Mouse (Mus musculus): ENCODE measurements around the gene Lmbrd1. TPM values are rescaled to one million over a fixed set of nuclear protein-coding genes. Genes with fewer than 3 reads are reported as not detected.
A peak's percentile ranks its signal among the peaks of the same experiment; 100 is the strongest.

Lmbrd1 gene
- polyA plus RNA-seq, 1 experiment from 2014 or later: 44.0 TPM

- Histone ChIP-seq H3K27ac (no peak overlapping the region), H3K36me3 (ENCODE audit: insufficient read depth, low read length) (no peaks in the 10 kb centered on the region), H3K4me1 (replicated peaks; ENCODE audit: insufficient read depth, low read length) (no peaks in the 10 kb centered on the region), H3K9ac (ENCODE audit: low read depth, low read length) (no peak overlapping the region), H3K9me3 (replicated peaks; ENCODE audit: low read length) (no peaks in the 10 kb centered on the region), H3K4me2 (ENCODE audit: low read length) (no peak overlapping the region), H3K27me3 (ENCODE audit: insufficient read depth, low read length) (no peaks in the 10 kb centered on the region), H3K4me3 (replicated peaks; ENCODE audit: low read depth, low read length) (no peak overlapping the region)
- ATAC-seq (replicated peaks; ENCODE audit: low FRiP score, low read depth) (no peak), DNase-seq (ENCODE audit: low spot score) (no peak)
- TF ChIP-seq CTCF (IDR thresholded peaks at IDR 0.05; ENCODE audit: low read depth): no peak
- WGBS: 78% methylated on average over 6 of the region's 6 CpGs
These were observed 25.4 kb downstream of the Lmbrd1 start for GRCm38 (mm10) chr1:24703821-24704220.

DNA sequence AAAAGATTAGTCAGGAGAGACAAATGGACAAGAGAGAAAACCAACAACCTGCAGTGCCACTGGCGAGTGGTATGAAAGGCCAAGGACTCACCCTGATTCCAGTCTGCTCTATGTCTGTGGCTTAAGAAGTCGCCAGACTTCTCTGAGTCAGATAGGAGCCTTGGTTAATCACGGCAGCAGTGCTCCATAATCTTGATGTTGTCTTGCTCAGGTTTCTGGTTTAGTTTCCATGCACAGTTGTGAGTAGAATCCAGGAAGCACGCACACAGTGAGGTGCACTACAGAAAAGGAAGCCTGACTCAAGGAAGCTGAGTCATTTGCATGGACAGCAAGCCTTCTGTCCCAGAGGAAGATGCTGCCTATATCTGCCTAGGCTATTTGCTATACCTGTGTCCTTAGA lies 37.9 kb downstream of the Lmbrd1 start:
- Histone ChIP-seq H3K4me2 (ENCODE audit: low read length) (no peak overlapping the region), H3K36me3 (ENCODE audit: insufficient read depth, low read length) (peaks cover 6% of the 10 kb centered on the region; the same call in 1 of the 2 replicates), H3K4me3 (replicated peaks; ENCODE audit: low read depth, low read length) (no peak overlapping the region), H3K9me3 (replicated peaks; ENCODE audit: low read length) (no peaks in the 10 kb centered on the region), H3K4me1 (replicated peaks; ENCODE audit: insufficient read depth, low read length) (no peaks in the 10 kb centered on the region), H3K27me3 (ENCODE audit: insufficient read depth, low read length) (no peaks in the 10 kb centered on the region), H3K9ac (ENCODE audit: low read depth, low read length) (no peak overlapping the region), H3K27ac (no peak overlapping the region)
- no peak for TF ChIP-seq CTCF (IDR thresholded peaks at IDR 0.05; ENCODE audit: low read depth)
- 89% methylated on average over 4 of the region's 4 CpGs for WGBS
- DNase-seq (ENCODE audit: low spot score): no peak
- no peak for ATAC-seq (replicated peaks; ENCODE audit: low FRiP score, low read depth)

DNA sequence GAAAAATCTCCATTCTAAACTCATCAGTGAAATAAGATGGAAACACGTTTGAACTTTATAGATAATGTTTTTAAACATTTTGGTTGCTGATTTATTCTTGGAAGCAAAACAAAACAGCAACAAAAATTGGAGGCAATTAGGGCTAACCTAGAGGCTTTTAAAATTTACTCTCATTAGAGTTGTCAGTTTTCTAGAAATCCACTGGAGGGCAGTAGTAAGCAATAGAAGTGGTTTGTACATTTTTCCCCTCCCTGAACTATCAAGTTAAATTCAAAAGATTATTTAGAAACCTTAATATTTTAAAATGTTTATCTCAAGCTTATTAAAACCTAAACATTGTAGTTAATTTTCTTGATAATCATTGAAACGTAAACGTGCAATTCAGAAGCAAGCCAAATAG lies 41.2 kb downstream of the Lmbrd1 start:
- no peak overlapping the region for H3K4me3 ChIP-seq (replicated peaks; ENCODE audit: low read depth, low read length)
- H3K36me3 ChIP-seq (ENCODE audit: insufficient read depth, low read length): peaks cover 4% of the 10 kb centered on the region; the same call in 1 of the 2 replicates
- no peaks in the 10 kb centered on the region for H3K4me1 ChIP-seq (replicated peaks; ENCODE audit: insufficient read depth, low read length)
- H3K9me3 ChIP-seq (replicated peaks; ENCODE audit: low read length): no peaks in the 10 kb centered on the region
- ATAC-seq (replicated peaks; ENCODE audit: low FRiP score, low read depth): no peak
- H3K27ac ChIP-seq: no peak overlapping the region
- WGBS: 67% methylated on average over 3 of the region's 3 CpGs
- peak; percentile 59 for TF ChIP-seq CTCF (IDR thresholded peaks at IDR 0.05; ENCODE audit: low read depth)
- DNase-seq (ENCODE audit: low spot score): peak; percentile 27
- H3K27me3 ChIP-seq (ENCODE audit: insufficient read depth, low read length): no peaks in the 10 kb centered on the region
- H3K9ac ChIP-seq (ENCODE audit: low read depth, low read length): no peak overlapping the region
- no peak overlapping the region for H3K4me2 ChIP-seq (ENCODE audit: low read length)

- no peaks in the 10 kb centered on the region for H3K9me3 ChIP-seq (replicated peaks; ENCODE audit: low read length)
- WGBS: 73% methylated on average over 1 of the region's 1 CpGs
- DNase-seq (ENCODE audit: low spot score) (no peak), ATAC-seq (replicated peaks; ENCODE audit: low FRiP score, low read depth) (no peak)
- no peak overlapping the region for H3K4me3 ChIP-seq (replicated peaks; ENCODE audit: low read depth, low read length)
- no peaks in the 10 kb centered on the region for H3K27me3 ChIP-seq (ENCODE audit: insufficient read depth, low read length)
- H3K4me1 ChIP-seq (replicated peaks; ENCODE audit: insufficient read depth, low read length): no peaks in the 10 kb centered on the region
- H3K27ac ChIP-seq: no peak overlapping the region
- no peak overlapping the region for H3K9ac ChIP-seq (ENCODE audit: low read depth, low read length)
- H3K4me2 ChIP-seq (ENCODE audit: low read length): no peak overlapping the region
- H3K36me3 ChIP-seq (ENCODE audit: insufficient read depth, low read length): peaks cover 4% of the 10 kb centered on the region; the same call in 1 of the 2 replicates
- TF ChIP-seq CTCF (IDR thresholded peaks at IDR 0.05; ENCODE audit: low read depth): no peak
These were observed 41.8 kb downstream of the Lmbrd1 start for GRCm38 (mm10) chr1:24720209-24720608.

- no peak for ATAC-seq (replicated peaks; ENCODE audit: low FRiP score, low read depth)
These were observed 51.4 kb downstream of the Lmbrd1 start for GRCm38 (mm10) chr1:24729784-24730183.

DNA sequence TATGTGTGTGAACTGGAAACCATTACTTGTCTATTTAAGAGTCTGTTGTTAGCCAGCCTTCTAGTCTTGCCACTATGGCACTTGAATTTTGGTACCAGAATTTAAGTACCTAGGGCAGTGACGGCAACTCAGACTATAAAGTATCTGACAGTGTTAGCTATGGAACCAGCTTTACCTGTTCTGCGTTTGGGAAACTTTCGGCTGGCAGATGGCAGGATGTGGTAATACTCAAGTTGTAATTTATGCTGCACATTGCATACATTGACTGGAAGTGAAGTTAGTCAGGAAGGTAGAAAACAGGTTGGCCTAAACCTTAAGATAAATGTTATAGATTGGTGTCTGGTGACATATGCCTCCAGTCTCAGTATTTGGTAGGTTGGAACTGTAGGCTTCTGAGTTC lies 53.9 kb downstream of the Lmbrd1 start:
- Histone ChIP-seq H3K9ac (ENCODE audit: low read depth, low read length) (no peak overlapping the region), H3K27ac (no peak overlapping the region), H3K4me1 (replicated peaks; ENCODE audit: insufficient read depth, low read length) (no peaks in the 10 kb centered on the region), H3K36me3 (ENCODE audit: insufficient read depth, low read length) (peaks cover 28% of the 10 kb centered on the region; the same call in 1 of the 2 replicates), H3K4me2 (ENCODE audit: low read length) (no peak overlapping the region), H3K4me3 (replicated peaks; ENCODE audit: low read depth, low read length) (no peak overlapping the region), H3K9me3 (replicated peaks; ENCODE audit: low read length) (no peaks in the 10 kb centered on the region), H3K27me3 (ENCODE audit: insufficient read depth, low read length) (no peaks in the 10 kb centered on the region)
- no peak for ATAC-seq (replicated peaks; ENCODE audit: low FRiP score, low read depth)
- no peak for TF ChIP-seq CTCF (IDR thresholded peaks at IDR 0.05; ENCODE audit: low read depth)
- DNase-seq (ENCODE audit: low spot score): no peak
- 97% methylated on average over 3 of the region's 3 CpGs for WGBS

More at GRCm38 (mm10) chr1:24729784-24730183, 51.4 kb downstream of the Lmbrd1 start:
- no peaks in the 10 kb centered on the region for H3K9me3 ChIP-seq (replicated peaks; ENCODE audit: low read length)
- H3K27ac ChIP-seq: no peak overlapping the region
- TF ChIP-seq CTCF (IDR thresholded peaks at IDR 0.05; ENCODE audit: low read depth): no peak
- H3K4me3 ChIP-seq (replicated peaks; ENCODE audit: low read depth, low read length): no peak overlapping the region
- peaks cover 28% of the 10 kb centered on the region; the same call in 1 of the 2 replicates for H3K36me3 ChIP-seq (ENCODE audit: insufficient read depth, low read length)
- no peak overlapping the region for H3K4me2 ChIP-seq (ENCODE audit: low read length)
- no peak overlapping the region for H3K9ac ChIP-seq (ENCODE audit: low read depth, low read length)
- no peaks in the 10 kb centered on the region for H3K4me1 ChIP-seq (replicated peaks; ENCODE audit: insufficient read depth, low read length)
- 91% methylated on average over 11 of the region's 11 CpGs for WGBS
- no peaks in the 10 kb centered on the region for H3K27me3 ChIP-seq (ENCODE audit: insufficient read depth, low read length)
- no peak for DNase-seq (ENCODE audit: low spot score)

DNA sequence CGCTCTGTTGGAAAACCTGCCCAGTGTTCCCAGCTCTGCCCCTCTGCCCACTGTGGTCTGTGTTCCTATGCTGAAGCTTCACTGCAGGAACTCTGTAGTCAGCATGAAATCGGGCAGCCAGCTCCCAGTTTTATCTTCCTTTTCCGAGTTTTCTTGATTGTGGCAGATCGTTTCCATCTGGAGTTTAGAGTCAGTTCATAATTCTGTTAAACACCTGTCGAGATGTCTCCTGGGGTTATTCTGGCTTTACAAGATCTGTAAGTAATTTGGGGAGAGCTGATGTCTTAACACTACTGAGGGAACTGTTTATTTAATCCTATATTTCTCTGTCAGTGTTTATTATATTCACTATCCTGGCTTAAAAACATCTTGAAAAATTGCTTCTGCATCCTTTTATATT lies 56.4 kb downstream of the Lmbrd1 start:
- DNase-seq (ENCODE audit: low spot score): no peak
- H3K9me3 ChIP-seq (replicated peaks; ENCODE audit: low read length): no peaks in the 10 kb centered on the region
- WGBS: 76% methylated on average over 5 of the region's 5 CpGs
- H3K4me1 ChIP-seq (replicated peaks; ENCODE audit: insufficient read depth, low read length): no peaks in the 10 kb centered on the region
- no peak overlapping the region for H3K9ac ChIP-seq (ENCODE audit: low read depth, low read length)
- H3K36me3 ChIP-seq (ENCODE audit: insufficient read depth, low read length): peaks cover 23% of the 10 kb centered on the region; the same call in 1 of the 2 replicates
- ATAC-seq (replicated peaks; ENCODE audit: low FRiP score, low read depth): no peak
- no peak overlapping the region for H3K27ac ChIP-seq
- no peak overlapping the region for H3K4me3 ChIP-seq (replicated peaks; ENCODE audit: low read depth, low read length)
- no peaks in the 10 kb centered on the region for H3K27me3 ChIP-seq (ENCODE audit: insufficient read depth, low read length)
- TF ChIP-seq CTCF (IDR thresholded peaks at IDR 0.05; ENCODE audit: low read depth): no peak
- H3K4me2 ChIP-seq (ENCODE audit: low read length): no peak overlapping the region
